ENCODE assay signal across 19 mouse cellular contexts in the genomic region with DNA sequence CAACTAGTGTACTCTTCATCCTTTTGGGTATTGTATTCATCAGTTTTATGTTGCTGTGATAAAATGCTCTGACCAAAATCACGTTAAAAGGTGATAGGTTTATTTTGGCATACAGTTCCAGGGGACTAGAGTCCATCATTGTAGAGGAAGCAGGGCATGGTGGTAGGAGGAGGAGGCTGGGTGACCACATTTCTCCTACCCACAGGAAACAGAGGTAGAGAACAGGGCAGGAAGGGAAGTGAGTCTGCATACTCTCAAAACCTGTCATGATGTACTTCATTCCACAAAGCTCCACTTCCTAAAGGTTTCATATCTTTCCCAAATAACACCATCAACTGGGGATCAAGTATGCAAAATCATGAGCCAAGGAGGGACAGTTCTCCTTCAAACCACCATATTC.
"Had no signal": no experiment of that assay in that cellular context is flagged by ENCODE, and none has a peak within 500 bp of the region (broad histone marks: within the 10 kb centered on the region; RNA-seq: fewer than 3 reads in every experiment).

No protein-coding gene starts in this region.

- H3K27me3 ChIP-seq: midbrain, embryonic 12.5 days; neural tube, embryonic 13.5 days; neural tube, embryonic 15.5 days had no signal

- H3K4me1 ChIP-seq: midbrain, embryonic 12.5 days had no signal

- H3K4me3 ChIP-seq: midbrain, embryonic 10.5 days; midbrain, embryonic 12.5 days; myocyte; neural tube, embryonic 13.5 days; neural tube, embryonic 15.5 days had no signal

- H3K9me3 ChIP-seq: midbrain, embryonic 10.5 days; midbrain, embryonic 12.5 days; neural tube, embryonic 13.5 days; neural tube, embryonic 15.5 days had no signal

- ATAC-seq: midbrain, embryonic 16.5 days had no signal

- H3K36me3 ChIP-seq: neural tube, embryonic 13.5 days had no signal

- DNase-seq: lung, adult 18-20 months; lung, embryonic 14.5 days; lung, postnatal 10 days; lung, postnatal 4 days; midbrain, embryonic 14.5 days; retina, postnatal 1 day; right cerebral cortex, adult 18-20 months; right cerebral cortex, postnatal 25 days; right cerebral cortex, postnatal 4 days; spleen, adult 18-20 months; thymus, adult 18-20 months; thymus, postnatal 25 days; thymus, postnatal 4 days had no signal
